Mouse (Mus musculus) right cerebral cortex, postnatal 25 days (tissue): ENCODE data around the gene Platr17.

Source experiments
- DNase-seq: peaks from one replicate; pipeline ENCODE4 v3.0.0; 2022

Platr17 gene

DNA sequence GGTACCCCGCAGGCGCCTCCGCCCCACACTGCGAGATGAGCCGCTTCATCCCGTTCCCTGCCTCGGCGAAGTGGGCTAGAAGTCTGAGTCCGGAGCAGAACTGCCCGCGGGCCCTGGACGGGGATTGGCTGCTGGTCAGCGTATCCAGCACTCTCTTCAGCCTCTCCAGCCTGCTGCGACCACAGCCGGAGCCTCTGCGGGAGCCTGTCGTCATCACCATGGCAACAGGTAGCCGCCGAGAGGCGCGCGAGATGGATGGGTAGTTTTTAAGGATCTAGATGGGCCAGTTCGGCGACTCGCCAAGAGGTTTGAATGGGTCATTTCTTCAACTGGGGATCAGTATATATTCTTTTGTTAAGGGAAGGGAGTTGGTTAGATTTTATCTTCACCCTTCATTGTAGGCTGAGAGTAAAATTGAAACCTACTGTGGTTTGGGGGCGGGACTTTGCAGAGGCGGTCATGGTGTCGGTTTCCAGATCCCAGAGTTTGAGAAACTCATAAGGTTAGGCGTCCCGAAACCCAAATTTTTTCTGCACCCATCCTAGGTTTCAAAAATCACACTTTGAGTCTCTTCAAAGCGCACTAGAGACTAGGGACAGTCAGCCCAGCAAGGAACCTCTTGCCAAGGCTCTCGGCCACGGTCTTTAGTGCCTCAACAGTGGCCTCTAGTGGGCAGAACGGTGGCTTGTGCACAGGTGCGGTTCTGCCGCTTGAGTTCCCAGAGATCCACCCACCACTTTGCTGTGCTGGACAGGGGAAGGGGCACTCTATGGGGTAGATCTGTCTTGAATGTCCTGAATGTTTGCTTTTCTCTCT lies 15.6 kb downstream of the Platr17 start:
- peak; percentile 75 for DNase-seq

DNA sequence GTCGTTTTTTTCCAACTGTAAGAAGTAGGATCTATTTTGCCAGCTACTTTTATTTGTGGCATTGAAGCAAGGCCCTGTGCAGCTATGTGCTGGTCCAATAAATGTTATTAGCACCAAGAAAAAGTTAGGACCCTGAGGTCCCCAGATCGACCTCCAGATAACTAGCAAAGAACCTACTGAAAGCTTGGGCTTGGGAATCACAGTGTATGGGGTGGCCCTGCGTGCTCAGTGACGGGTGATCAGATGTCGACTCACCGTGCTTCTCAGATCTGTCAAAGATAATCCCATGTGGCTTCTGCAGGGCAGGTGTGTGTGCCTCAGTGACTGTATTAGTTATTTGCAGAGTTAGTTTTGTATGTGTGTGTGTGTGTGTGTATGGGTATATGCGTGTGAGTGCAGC lies 16.4 kb downstream of the Platr17 start:
- no peak for DNase-seq

DNA sequence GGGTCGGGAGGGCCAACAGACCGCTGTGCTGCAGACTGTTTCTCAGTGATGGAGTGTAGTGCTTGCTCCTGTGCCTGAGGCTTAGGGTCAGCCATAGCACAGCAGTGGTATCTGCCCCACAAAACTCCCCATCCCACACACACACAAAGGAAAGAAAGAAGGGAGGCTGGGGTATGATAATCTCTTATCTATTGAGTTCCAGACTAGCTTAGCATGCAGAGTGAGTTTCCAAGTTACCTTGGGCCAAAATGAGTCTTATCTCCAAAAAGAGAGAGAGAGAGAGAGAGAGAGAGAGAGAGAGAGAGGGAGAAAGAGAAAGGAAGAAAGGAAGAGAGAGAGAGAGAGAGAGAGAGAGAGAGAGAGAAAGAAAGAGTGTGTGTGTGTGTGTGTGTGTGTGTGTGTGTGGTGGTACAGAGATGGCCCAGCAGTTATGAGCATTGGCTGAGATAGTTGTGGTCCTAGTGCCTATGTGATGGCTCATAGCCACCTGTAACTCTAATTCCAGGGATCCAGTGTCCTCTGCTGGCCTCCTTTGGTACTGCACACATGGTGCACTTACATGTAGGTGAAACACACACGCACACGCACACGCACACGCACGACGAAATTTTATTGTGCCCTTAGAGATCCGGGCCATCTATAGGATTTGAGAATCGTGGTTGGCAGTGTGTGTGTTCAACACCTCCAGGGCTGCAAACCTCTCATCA lies 19.8 kb downstream of the Platr17 start:
- no peak for DNase-seq

DNA sequence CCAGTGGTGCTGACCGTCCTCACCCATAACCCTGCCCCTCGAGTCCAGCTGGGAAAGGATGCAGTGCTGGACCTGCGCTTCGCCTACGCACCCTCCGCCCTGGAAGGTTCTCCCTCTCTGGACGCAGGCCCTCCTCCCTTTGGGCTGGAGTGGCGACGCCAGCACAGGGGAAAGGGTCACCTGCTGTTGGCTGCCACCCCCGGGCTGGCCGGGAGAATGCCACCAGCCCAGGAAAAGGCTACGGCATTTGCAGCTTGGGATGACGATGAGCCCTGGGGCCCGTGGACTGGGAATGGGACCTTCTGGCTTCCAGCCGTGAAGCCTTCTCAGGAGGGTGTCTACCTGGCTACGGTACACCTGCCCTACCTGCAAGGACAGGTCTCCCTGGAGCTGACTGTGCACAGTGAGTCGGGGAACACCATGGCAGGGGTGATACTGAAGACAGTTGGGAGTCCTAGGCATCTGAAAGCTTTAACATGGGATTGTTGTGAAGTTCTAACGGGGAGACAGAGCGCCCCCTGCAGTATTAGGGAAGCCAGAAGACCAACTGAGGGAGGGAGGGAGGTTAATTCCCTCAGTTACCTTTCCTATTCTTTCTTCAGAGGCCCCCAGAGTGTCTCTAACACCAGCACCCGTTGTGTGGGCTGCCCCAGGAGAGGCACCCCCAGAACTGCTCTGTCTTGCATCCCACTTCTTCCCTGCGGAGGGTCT lies 20.6 kb downstream of the Platr17 start:
- no peak for DNase-seq

DNA sequence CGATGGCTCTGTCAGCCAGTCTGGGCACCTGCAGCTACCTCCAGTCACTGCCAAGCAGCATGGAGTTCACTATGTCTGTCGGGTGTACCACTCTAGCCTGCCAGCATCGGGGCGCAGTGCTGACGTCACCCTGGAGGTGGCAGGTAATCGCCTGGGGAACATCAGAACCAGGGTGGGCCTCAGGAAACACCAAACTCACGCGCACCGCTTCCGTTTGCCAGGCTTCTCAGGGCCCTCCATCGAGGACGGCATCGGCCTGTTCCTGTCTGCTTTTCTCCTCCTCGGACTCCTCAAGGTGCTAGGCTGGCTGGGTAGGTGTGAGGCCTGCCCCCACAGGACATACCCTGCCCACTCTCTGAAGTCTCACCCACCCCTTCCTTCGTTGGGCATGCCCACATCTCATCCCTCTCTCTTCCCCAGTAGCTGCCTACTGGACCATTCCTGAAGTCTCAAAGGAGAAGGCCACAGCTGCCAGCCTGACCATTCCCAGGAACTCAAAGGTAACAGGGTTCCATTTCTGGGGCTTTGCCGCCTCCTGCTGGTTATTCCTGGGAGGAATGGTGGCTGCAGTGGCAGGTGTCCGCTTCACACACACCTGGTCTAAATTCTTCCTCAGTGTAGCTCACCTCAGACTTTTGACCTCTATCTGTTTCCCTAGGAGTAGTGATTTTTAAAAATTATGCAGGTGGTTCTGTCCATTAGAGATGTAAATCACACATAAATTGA lies 21.4 kb downstream of the Platr17 start:
- DNase-seq, result no peak

DNA sequence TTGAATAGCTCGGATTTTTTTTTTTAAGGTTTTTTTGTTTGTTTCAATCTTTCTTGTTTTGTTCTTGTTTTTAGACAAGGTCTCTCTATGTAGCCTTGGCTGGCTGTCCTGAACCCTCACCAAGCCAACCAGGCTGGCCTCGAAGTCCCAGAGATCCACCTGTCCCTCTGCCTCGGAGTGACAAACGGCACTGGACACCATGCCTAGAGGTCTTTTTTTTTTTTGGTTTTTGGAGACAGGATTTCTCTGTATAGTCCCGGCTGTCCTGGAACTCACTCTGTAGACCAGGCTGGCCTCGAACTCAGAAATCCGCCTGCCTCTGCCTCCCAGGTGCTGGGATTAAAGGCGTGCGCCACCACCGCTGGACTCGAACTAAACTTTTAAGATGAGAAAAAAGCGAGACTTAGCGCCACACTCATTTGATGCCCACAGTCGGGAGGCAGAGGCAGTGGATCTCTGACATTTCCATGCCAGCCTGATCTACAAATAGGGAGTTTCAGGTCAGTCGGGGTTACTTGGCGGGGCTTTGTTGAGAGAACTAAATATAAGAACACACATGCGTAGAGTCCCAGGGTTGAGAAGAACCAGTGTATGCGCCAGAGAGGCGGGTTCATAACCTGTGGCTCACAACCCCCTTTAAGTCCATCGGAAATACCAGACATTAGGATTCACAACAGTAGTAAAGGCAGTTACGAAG lies 23.5 kb downstream of the Platr17 start:
- no peak for DNase-seq

DNA sequence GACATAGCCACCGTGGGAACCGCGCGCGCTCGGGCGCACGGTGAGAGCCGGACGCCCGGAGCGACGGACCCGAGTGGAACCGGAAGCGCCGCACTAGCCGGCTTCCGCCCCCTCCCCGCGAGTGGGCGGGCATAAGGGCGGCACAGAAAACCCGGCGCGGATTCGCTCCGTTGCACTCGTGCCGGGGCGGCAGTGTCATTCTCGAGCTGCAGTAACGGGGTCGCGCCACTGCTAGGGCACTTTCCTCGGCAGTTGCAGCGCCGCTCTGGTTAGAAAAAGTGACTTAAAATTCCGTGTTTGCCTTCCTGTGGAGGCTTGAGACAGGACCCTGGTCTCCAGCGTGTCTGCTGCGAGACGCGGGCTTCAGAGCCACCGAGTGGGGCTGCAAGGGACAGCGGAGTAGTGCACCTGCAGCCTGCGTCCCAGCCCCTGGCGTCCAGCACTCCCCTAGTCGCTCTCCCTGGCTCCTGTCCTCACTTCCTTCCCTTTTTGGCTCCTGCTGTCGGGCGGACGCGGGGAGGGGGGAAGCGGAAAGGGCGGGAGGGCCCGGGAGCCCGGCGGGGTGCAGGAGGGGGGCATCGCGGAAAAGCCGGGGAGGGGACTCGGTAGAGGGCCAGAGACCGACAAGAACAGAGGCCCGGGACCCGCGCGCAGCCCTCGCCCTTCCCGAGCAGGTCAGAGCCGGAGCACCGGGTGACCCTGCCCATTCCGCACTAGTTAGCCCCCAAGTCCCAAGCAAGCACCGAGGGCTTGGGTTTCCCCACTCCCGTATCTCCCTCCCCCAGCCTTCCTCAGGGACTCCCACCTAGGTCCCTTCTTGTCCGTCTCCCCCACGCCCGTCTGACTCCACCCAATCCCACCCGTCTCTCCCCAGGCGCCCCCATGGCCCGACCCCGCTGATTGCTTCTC lies 24.7 kb downstream of the Platr17 start, which contains the start of gene Rgl2:
Gene Rgl2, plus strand, starts transcription at position 173 of the 909 bp plus-strand sequence.
- DNase-seq, result peak; percentile 93

DNA sequence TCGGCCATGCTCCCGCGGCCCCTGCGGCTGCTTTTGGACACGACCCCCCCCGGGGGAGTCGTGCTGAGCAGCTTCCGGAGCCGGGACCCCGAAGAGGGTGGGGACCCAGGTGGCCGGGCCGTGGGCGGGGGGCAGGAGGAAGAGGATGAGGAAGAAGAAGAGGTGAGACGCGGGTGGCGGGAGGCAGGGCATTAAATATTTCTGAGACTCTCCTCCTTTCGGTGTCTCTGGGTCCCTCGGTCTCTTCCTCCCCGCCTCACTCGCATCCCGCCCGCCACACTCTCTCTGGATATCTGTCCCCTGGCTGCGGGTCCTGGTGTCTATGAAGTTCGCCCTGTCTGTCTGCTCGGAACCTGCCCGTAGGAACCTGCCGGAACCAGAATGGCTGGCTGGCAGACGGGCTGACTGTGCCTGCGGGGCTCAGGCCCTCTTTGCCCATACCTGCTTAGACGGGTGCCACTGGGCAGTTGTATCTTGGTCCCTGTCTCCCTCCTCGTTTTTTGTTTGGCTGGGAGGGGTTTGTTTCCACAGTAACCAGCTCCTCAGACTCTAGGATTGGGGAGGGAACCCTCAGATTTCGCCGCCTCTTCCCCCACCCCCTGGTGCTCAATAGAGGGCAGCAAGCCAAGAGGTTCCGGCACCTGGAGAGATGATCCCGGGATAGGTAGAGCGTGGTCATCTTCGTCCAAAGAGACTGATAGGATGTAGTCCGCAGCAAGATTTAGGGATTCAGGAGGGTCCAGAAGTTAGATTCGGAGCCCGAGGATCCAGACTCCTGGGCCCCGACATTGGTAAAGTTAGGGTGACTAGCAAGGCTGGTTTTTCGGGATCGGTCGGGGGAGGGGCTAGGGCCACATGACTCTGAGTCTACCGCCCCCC lies 25.6 kb downstream of the Platr17 start:
- peak; percentile 73 for DNase-seq

DNA sequence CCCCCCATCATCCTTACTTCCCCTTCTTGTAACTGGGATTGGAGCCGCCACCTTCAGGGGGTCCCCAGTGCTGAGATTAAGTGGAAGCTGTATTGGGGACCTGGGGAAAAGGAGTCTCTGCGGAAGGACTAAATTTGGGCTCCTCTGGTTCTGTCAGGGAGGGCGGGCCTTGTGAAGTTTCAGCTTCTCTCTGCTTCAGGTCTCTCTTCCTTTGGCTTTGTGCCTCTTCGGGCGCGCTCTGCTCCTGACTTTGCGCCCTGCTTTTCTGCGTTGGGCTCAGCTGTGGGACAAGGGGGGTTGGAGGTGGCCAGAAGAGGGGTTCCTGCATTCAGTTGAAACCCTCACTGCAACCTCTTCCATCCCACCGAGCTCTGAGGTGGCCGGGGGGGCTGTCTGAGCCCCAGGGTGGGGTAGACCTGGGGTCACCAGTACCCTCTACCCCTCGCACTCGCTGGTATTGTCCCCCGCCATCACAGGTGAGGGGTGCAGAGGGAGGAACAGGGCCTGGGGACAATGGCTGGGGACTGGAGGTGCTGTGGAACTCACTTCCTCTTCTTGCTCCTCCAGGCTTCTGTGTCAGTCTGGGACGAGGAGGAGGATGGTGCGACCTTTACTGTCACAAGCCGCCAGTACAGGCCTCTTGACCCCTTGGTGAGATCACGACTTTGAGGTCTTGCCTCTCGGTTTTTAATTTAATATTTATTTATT lies 26.4 kb downstream of the Platr17 start:
- DNase-seq, result no peak

DNA sequence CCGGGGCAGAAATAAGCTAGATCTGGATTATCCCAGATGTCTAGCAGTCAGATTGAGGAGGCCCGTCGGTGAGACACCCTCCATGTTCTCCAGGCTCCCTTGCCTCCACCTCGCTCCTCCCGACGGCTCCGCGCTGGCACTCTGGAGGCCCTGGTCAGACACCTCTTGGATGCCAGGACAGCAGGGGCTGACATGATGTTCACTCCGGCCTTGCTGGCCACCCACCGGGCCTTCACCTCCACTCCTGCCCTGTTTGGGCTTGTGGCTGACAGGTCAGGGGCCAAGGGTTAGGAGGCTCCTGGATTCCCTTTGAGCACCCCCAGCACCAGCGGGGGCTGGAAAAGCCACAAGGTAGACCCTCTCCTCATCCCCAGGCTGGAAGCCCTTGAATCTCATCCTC lies 27.0 kb downstream of the Platr17 start:
- no peak for DNase-seq

DNA sequence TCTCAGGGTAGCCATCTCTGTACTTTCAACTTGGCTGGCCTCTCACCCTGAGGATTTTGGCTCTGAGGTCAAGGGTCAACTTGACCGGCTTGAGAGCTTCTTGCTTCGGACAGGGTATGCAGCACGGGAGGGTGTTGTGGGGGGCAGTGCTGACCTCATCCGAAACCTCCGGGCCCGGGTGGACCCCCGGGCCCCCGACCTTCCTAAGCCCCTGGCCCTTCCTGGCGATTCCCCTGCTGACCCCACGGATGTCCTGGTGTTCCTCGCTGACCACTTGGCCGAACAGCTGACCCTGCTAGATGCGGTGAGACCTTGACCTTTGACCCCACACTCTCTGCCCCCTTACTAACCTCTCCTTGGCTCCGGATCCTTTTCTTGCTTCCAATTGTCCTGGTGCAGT lies 27.5 kb downstream of the Platr17 start:
- no peak for DNase-seq

DNA sequence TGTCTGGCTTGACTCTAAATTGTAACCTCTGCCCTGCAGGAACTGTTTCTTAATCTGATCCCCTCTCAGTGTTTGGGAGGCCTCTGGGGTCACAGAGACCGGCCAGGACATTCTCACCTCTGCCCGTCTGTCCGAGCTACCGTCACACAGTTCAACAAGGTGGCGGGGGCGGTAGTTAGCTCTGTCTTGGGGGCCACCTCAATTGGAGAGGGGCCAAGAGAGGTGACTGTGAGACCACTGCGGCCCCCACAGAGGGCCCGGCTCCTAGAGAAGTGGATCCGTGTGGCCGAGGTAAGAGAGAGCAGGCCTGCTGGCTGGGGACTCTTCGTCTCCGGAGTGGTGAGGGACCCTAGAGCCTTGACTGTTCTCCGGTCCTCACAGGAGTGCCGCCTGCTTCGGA lies 28.0 kb downstream of the Platr17 start:
- no peak for DNase-seq

DNA sequence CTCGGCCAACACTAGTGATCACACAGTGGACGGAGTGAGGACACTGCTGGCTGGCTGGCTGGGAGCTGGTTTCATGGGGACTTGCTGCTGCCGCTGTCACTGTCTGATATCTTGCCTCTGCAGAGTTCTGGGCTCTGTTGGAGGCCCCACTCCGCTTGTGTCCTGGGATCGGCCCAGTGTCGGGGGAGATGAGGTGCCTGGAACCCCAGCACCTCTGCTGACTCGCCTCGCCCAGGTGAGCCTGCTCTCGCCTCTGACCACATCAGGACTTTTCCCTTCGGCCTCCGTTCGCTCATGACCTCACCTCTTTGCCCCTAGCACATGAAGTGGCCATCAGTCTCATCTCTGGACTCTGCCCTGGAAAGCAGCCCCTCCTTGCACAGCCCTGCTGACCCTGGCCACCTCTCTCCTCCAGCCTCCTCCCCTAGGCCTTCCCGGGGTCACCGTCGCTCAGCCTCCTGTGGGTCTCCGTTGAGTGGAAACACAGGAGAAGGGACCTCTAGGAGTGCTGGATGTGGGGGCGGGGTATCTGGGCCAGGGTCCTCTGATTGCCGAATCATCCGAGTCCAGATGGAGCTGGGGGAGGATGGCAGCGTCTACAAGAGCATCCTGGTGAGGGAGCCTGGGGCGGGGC lies 30.6 kb downstream of the Platr17 start:
- DNase-seq, result no peak

DNA sequence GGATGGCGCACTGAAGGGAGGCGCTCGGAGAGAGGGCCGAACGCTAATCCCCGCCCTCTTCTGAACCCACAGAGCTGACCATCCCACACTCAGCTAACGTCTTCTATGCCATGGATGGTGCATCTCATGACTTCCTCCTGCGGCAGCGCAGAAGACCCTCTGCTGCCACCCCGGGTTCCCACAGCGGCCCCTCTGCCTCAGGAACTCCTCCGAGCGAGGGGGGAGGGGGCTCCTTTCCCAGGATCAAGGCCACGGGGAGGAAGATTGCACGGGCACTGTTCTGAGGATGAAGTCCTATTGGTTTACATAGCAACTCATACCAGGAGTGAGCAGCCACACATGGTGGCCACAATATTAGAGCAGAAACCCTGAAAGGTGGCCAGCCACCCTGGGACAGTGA lies 32.1 kb downstream of the Platr17 start:
- no peak for DNase-seq

DNA sequence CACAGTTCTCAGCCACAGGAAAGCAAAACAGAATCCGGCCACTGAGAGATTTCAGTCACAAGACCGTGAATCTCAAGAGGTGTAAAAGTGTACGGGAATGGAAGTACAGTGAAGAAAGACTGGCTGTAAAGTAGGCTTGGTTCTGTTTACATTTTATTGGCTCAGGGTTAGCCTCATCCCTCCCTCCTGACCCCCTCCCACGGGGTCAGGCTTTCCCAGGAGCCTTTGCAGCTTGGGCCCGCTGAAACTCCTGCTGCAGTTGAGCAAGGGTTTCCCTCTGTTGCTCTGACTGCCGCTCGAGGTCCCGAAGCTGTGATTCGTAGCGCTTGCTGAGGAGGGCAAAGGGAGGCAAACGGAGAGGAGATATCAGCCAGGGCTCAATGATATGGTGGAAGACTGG lies 33.8 kb downstream of the Platr17 start:
- DNase-seq, result no peak

DNA sequence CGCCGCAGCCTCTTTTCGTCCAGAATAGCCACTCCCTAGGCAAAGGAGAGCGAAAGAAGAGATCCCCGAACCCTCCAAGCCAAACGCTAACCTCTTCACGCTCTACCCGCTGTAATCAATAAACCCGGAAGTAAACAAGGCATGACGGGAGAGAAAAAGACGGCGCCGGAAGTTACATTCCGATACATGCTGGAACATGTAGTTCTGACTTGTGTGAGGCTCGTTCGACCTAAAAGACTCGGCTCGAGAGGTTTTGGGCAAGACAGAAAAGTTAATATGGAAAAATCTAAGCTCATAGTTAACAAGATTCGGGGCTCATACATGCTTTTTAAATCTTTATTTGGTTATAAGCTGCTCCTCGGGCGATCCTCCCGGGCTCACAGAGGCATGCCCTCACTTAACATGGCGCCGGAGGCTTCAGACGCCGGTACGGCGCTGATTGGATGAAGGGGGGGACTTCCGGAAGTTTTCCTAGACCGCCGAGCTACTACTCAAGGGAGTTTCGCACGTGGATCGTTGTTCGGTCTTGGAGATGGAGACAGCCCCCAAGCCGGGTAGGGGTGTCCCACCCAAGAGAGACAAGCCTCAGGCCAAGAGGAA lies 35.4 kb downstream of the Platr17 start, which contains the start of the genes Pfdn6 and Wdr46:
Gene Pfdn6, minus strand, starts transcription at position 138 of the 600 bp plus-strand sequence.
Gene Wdr46, plus strand, starts transcription at position 455 of the 600 bp plus-strand sequence.
- DNase-seq, result peak; percentile 85

DNA sequence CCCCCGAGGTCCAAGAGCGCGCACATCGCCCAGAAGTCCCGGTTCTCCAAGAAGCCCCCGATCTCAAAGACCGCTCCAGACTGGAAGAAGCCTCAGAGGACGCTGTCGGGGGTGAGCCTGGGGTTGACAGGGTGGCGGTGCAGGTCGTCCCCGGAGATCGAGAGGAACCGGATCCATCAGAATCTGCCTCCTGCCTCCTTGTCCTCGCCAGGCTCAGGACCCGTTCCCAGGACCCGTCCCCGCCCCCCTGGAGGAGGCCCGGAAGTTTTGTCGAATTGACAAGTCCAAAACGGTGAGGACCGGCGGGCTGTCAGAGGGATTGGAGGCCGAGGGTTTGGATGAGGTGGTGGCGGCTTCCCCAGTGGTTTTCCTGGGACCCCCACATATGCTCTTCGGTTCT lies 36.0 kb downstream of the Platr17 start:
- DNase-seq, result no peak

DNA sequence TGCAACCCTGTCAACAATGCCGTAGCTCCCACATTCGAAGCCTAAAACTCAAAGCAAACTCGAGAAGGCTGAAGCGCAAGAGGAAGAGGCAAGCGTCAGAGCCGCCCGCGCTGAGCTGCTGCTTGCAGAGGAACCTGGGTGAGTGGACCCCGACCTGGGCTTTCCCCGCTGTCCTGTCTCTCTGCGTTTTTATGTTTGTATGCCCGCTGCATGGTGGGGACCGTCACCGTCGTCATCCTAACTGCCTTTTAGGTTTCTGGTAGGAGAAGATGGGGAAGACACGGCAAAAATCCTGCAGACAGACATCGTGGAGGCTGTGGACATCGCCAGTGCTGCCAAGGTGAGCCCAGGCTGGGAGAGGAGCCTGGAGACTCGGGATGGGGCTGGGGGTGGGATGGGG lies 36.4 kb downstream of the Platr17 start:
- DNase-seq, result no peak
